Mouse (Mus musculus) forebrain, embryonic 16.5 days (tissue): ENCODE measurements around the gene Lifr. TPM values are rescaled to one million over a fixed set of nuclear protein-coding genes. Genes with fewer than 3 reads are reported as not detected.

Experiments used
- ATAC-seq: fragments of 200-750 bp; cut with Nextera tagmentation; 2 replicates; pipeline ENCODE4 v1.8.0; 2017; ENCODE audit warnings: mild to moderate bottlenecking, moderate library complexity
- H3K27ac ChIP-seq: fragments of 300-500 bp; sonication (generic); 2 replicates; pipeline ENCODE4 v1.5.1; 2014; ENCODE audit warnings: low read length, control low read depth
- H3K27me3 ChIP-seq: fragments of 300-500 bp; sonication (generic); replicated peaks from 2 replicates; pipeline ENCODE4 v1.6.1; 2014; ENCODE audit warnings: low read length; ENCODE audit not compliant: control insufficient read depth, insufficient read depth
- H3K36me3 ChIP-seq: fragments of 300-500 bp; sonication (generic); 2 replicates; pipeline ENCODE4 v1.6.1; 2014; ENCODE audit not compliant: control insufficient read depth, insufficient read depth
- H3K4me1 ChIP-seq: fragments of 300-500 bp; sonication (generic); replicated peaks from 2 replicates; pipeline ENCODE4 v1.6.1; 2014; ENCODE audit warnings: low read length; ENCODE audit not compliant: control insufficient read depth, insufficient read depth
- H3K4me2 ChIP-seq: fragments of 300-500 bp; sonication (generic); 2 replicates; pipeline ENCODE4 v1.6.1; 2014; ENCODE audit warnings: mild to moderate bottlenecking, low read length, control low read depth
- H3K4me3 ChIP-seq: fragments of 300-500 bp; sonication (generic); replicated peaks from 2 replicates; pipeline ENCODE4 v1.5.1; 2014; ENCODE audit warnings: mild to moderate bottlenecking, low read length, control low read depth
- H3K9ac ChIP-seq: fragments of 300-500 bp; sonication (generic); replicated peaks from 2 replicates; pipeline ENCODE4 v1.6.1; 2014; ENCODE audit warnings: low read depth, low read length, control low read depth
- H3K9me3 ChIP-seq: fragments of 300-500 bp; sonication (generic); 2 replicates; pipeline ENCODE4 v1.6.1; 2016; ENCODE audit warnings: low read length; ENCODE audit not compliant: control insufficient read depth
- WGBS: fragments of 180-500 bp; shearing (Covaris S2); extraction: QIAGEN DNeasy Blood & Tissue Kit; methylation state at CpG from one replicate; pipeline ENCODE4 v1.1.7; 2014; 5-methylcytosine and 5-hydroxymethylcytosine counted together
- polyA plus RNA-seq: library from polyadenylated mRNA; unstranded; fragments of >200 nt; fragmentation: Nextera tagmentation; extraction: Ambion mirVana; gene quantifications from 2 replicates; pipeline ENCODE4 v1.2.1, GENCODE M21; 2015

Lifr gene
- polyA plus RNA-seq, 1 experiment from 2014 or later = 7.4 TPM

- Histone ChIP-seq H3K27me3 (no peaks in the 10 kb centered on the region), H3K36me3 (no peaks in the 10 kb centered on the region), H3K4me3 (no peak overlapping the region), H3K9ac (no peak overlapping the region), H3K27ac (no peak overlapping the region), H3K4me1 (no peaks in the 10 kb centered on the region), H3K9me3 (no peaks in the 10 kb centered on the region), H3K4me2 (no peak overlapping the region)
- 90% methylated on average over 7 of the region's 7 CpGs for WGBS
- no peak for ATAC-seq
Observed at GRCm38 (mm10) chr15:7173346-7173745, 82.9 kb downstream of the Lifr start.

- H3K9me3 ChIP-seq = no peaks in the 10 kb centered on the region
- no peaks in the 10 kb centered on the region for H3K36me3 ChIP-seq
- ATAC-seq = no peak
- WGBS = 92% methylated on average over 8 of the region's 8 CpGs
- no peaks in the 10 kb centered on the region for H3K27me3 ChIP-seq
- H3K27ac ChIP-seq = no peak overlapping the region
- H3K4me1 ChIP-seq = no peaks in the 10 kb centered on the region
- no peak overlapping the region for H3K4me3 ChIP-seq
- H3K4me2 ChIP-seq = no peak overlapping the region
- no peak overlapping the region for H3K9ac ChIP-seq
Observed at GRCm38 (mm10) chr15:7173776-7174175, 83.4 kb downstream of the Lifr start.

GRCm38 (mm10) chr15:7180576-7180975 is 90.2 kb downstream of the Lifr start:
- Histone ChIP-seq H3K4me3 (no peak overlapping the region), H3K36me3 (no peaks in the 10 kb centered on the region; the same call in 1 of the 2 replicates)
- WGBS = 73% methylated on average over 6 of the region's 6 CpGs

GRCm38 (mm10) chr15:7187682-7188081 is 97.3 kb downstream of the Lifr start:
- Histone ChIP-seq H3K9ac (no peak overlapping the region), H3K27me3 (0 out of 2 replicates have a peak, but pooled peaks cover 2% of the 10 kb centered on the region), H3K4me3 (no peak overlapping the region), H3K27ac (no peak overlapping the region), H3K4me2 (no peak overlapping the region), H3K9me3 (no peaks in the 10 kb centered on the region), H3K4me1 (no peaks in the 10 kb centered on the region), H3K36me3 (peaks cover 7% of the 10 kb centered on the region)
- ATAC-seq = no peak
- 83% methylated on average over 6 of the region's 6 CpGs for WGBS

More at GRCm38 (mm10) chr15:7180576-7180975, 90.2 kb downstream of the Lifr start:
- Histone ChIP-seq H3K9me3 (no peaks in the 10 kb centered on the region), H3K4me1 (no peaks in the 10 kb centered on the region), H3K27ac (no peak overlapping the region), H3K9ac (no peak overlapping the region), H3K4me2 (no peak overlapping the region), H3K27me3 (no peaks in the 10 kb centered on the region)
- ATAC-seq = no peak

GRCm38 (mm10) chr15:7189678-7190454 is 99.5 kb downstream of the Lifr start:
- Histone ChIP-seq H3K27me3 (0 out of 2 replicates have a peak, but pooled peaks cover 2% of the 10 kb centered on the region), H3K9me3 (no peaks in the 10 kb centered on the region), H3K27ac (no peak overlapping the region), H3K4me3 (no peak overlapping the region), H3K4me2 (no peak overlapping the region), H3K9ac (no peak overlapping the region), H3K36me3 (peaks cover 7% of the 10 kb centered on the region), H3K4me1 (peaks cover 15% of the 10 kb centered on the region)
- 92% methylated on average over 22 of the region's 22 CpGs for WGBS
- no peak for ATAC-seq

GRCm38 (mm10) chr15:7191074-7191473 is 100.7 kb downstream of the Lifr start:
- 96% methylated on average over 4 of the region's 4 CpGs for WGBS
- no peak overlapping the region for H3K4me3 ChIP-seq
- H3K27me3 ChIP-seq = 0 out of 2 replicates have a peak, but pooled peaks cover 2% of the 10 kb centered on the region
- H3K9me3 ChIP-seq = no peaks in the 10 kb centered on the region
- peaks cover 7% of the 10 kb centered on the region for H3K36me3 ChIP-seq
- no peak overlapping the region for H3K9ac ChIP-seq
- no peak overlapping the region for H3K4me2 ChIP-seq
- ATAC-seq = no peak
- no peak overlapping the region for H3K27ac ChIP-seq
- peaks cover 21% of the 10 kb centered on the region for H3K4me1 ChIP-seq

- Histone ChIP-seq H3K36me3 (peaks cover 7% of the 10 kb centered on the region), H3K4me3 (no peak overlapping the region), H3K4me1 (peaks cover 24% of the 10 kb centered on the region), H3K9me3 (no peaks in the 10 kb centered on the region), H3K9ac (no peak overlapping the region), H3K27me3 (0 out of 2 replicates have a peak, but pooled peaks cover 2% of the 10 kb centered on the region), H3K4me2 (no peak overlapping the region), H3K27ac (no peak overlapping the region)
- no peak for ATAC-seq
- 92% methylated on average over 2 of the region's 2 CpGs for WGBS
Observed at GRCm38 (mm10) chr15:7192582-7192981, 102.2 kb downstream of the Lifr start.

- Histone ChIP-seq H3K27ac (0 out of 2 replicates have a peak overlapping the region, but pooled peaks have one; percentile 20), H3K9me3 (no peaks in the 10 kb centered on the region), H3K9ac (no peak overlapping the region), H3K27me3 (no peaks in the 10 kb centered on the region), H3K4me3 (no peak overlapping the region), H3K36me3 (peaks cover 7% of the 10 kb centered on the region), H3K4me1 (peaks cover 37% of the 10 kb centered on the region), H3K4me2 (peak overlapping the region; percentile 20)
- 4% methylated on average over 13 of the region's 13 CpGs for WGBS
- ATAC-seq = peak; percentile 45
Observed at GRCm38 (mm10) chr15:7194147-7194720, 103.8 kb downstream of the Lifr start.

GRCm38 (mm10) chr15:7194748-7195221 is 104.4 kb downstream of the Lifr start:
- Histone ChIP-seq H3K9ac (no peak overlapping the region), H3K36me3 (peaks cover 7% of the 10 kb centered on the region), H3K4me1 (peaks cover 37% of the 10 kb centered on the region), H3K27ac (0 out of 2 replicates have a peak overlapping the region, but pooled peaks have one; percentile 26), H3K9me3 (no peaks in the 10 kb centered on the region), H3K4me2 (peak overlapping the region; percentile 20), H3K4me3 (no peak overlapping the region), H3K27me3 (no peaks in the 10 kb centered on the region)
- 4% methylated on average over 6 of the region's 6 CpGs for WGBS
- ATAC-seq = peak; percentile 90
